Mouse (Mus musculus) MEL (cell line): ENCODE measurements around the gene Tsc22d4. TPM values are rescaled to one million over a fixed set of nuclear protein-coding genes. Genes with fewer than 3 reads are reported as not detected.

ENCODE experiments used
- DNase-seq: peaks from one replicate; pipeline ENCODE4 v3.0.0; 2011; ENCODE audit warnings: low read depth, low spot score
- H3K27ac ChIP-seq: 2 replicates; pipeline ENCODE4 v1.5.1; 2012; ENCODE audit warnings: low read depth, mild to moderate bottlenecking, control low read depth, low read length, moderate library complexity; ENCODE audit not compliant: control insufficient read depth
- H3K27me3 ChIP-seq, 2 experiments: fragments of 150-350 bp in 1 of 2; sonication (generic) in 1 of 2; 2 replicates each; pipeline ENCODE4 v1.6.1; 2012; ENCODE audit warnings: low read length in 2 of 2, mild to moderate bottlenecking in 2 of 2, improper control_type of control experiment in 1 of 2, moderate library complexity in 1 of 2; ENCODE audit not compliant: insufficient read depth in 2 of 2, control insufficient read depth in 1 of 2
- H3K36me3 ChIP-seq, 2 experiments: 2 replicates each; pipeline ENCODE4 v1.6.1; 2012 to 2014; ENCODE audit warnings: low read length in 2 of 2, improper control_type of control experiment in 1 of 2, inconsistent platforms in 1 of 2, mild to moderate bottlenecking in 1 of 2; ENCODE audit not compliant: insufficient read depth in 2 of 2, control insufficient read depth in 1 of 2
- H3K4me1 ChIP-seq, 2 experiments: fragments of 150-350 bp in 1 of 2; sonication (generic) in 1 of 2; 2 replicates each; pipeline ENCODE4 v1.6.1; 2012; ENCODE audit warnings: low read length in 2 of 2, improper control_type of control experiment in 1 of 2, mild to moderate bottlenecking in 1 of 2; ENCODE audit not compliant: insufficient read depth in 2 of 2, control insufficient read depth in 1 of 2
- H3K4me3 ChIP-seq, 2 experiments: fragments of 150-350 bp in 1 of 2; sonication (generic) in 1 of 2; 2 replicates each; pipeline ENCODE4 v1.5.1; 2012; ENCODE audit warnings: low read depth in 2 of 2, low read length in 2 of 2, mild to moderate bottlenecking in 2 of 2, moderate library complexity in 2 of 2, control low read depth in 1 of 2, improper control_type of control experiment in 1 of 2; ENCODE audit not compliant: control insufficient read depth in 1 of 2, insufficient read depth in 1 of 2
- H3K79me2 ChIP-seq: 2 replicates; pipeline ENCODE4 v1.6.1; 2012; ENCODE audit warnings: mild to moderate bottlenecking, low read length, moderate library complexity; ENCODE audit not compliant: control insufficient read depth, poor library complexity, insufficient read depth
- H3K9ac ChIP-seq: 2 replicates; pipeline ENCODE4 v1.6.1; 2012; ENCODE audit warnings: low read depth, mild to moderate bottlenecking, control low read depth, low read length, moderate library complexity; ENCODE audit not compliant: control insufficient read depth, poor library complexity, severe bottlenecking
- H3K9me3 ChIP-seq: fragments of 150-350 bp; sonication (generic); replicated peaks from 2 replicates; pipeline ENCODE4 v1.6.1; 2012; ENCODE audit warnings: mild to moderate bottlenecking, low read length, improper control_type of control experiment, moderate library complexity; ENCODE audit not compliant: insufficient read depth
- BHLHE40 ChIP-seq: IDR thresholded peaks from 2 replicates; pipeline ENCODE4 v1.6.1; 2012; ENCODE audit warnings: low read depth, mild to moderate bottlenecking, inconsistent platforms, low read length, improper control_type of control experiment, borderline replicate concordance
- ELF1 ChIP-seq: IDR thresholded peaks from 2 replicates; pipeline ENCODE4 v1.6.1; 2014; ENCODE audit warnings: low read depth, mild to moderate bottlenecking, inconsistent platforms, low read length, improper control_type of control experiment, moderate library complexity
- EP300 ChIP-seq, 2 experiments: IDR thresholded peaks; 2 replicates each; pipeline ENCODE4 v1.6.1; 2011; ENCODE audit warnings: improper control_type of control experiment in 2 of 2, low read length in 2 of 2, low read depth in 1 of 2, mild to moderate bottlenecking in 1 of 2
- ETS1 ChIP-seq: IDR thresholded peaks from 2 replicates; pipeline ENCODE4 v1.6.1; 2012; ENCODE audit warnings: low read depth, mild to moderate bottlenecking, inconsistent platforms, low read length, improper control_type of control experiment, moderate library complexity
- GABPA ChIP-seq: IDR thresholded peaks from 2 replicates; pipeline ENCODE4 v1.6.1; 2012; ENCODE audit warnings: low read depth, mild to moderate bottlenecking, inconsistent platforms, low read length, improper control_type of control experiment, moderate library complexity
- MAX ChIP-seq: IDR thresholded peaks from 2 replicates; pipeline ENCODE4 v1.6.1; 2011; ENCODE audit warnings: low read length, improper control_type of control experiment
- MAZ ChIP-seq: IDR thresholded peaks from 2 replicates; pipeline ENCODE4 v1.6.1; 2012; ENCODE audit warnings: low read depth, mild to moderate bottlenecking, inconsistent platforms, low read length, improper control_type of control experiment
- MEF2A ChIP-seq: IDR thresholded peaks from 2 replicates; pipeline ENCODE4 v1.6.1; 2014; ENCODE audit warnings: low read depth, mild to moderate bottlenecking, inconsistent platforms, low read length, improper control_type of control experiment; ENCODE audit not compliant: poor library complexity, insufficient replicate concordance, severe bottlenecking; ENCODE audit errors: extremely low read depth
- MXI1 ChIP-seq: IDR thresholded peaks from 2 replicates; pipeline ENCODE4 v1.6.1; 2011; ENCODE audit warnings: mild to moderate bottlenecking, low read depth, low read length, improper control_type of control experiment
- NRF1 ChIP-seq: IDR thresholded peaks from 2 replicates; pipeline ENCODE4 v1.6.1; 2014; ENCODE audit warnings: low read depth, mild to moderate bottlenecking, inconsistent platforms, low read length, improper control_type of control experiment, moderate library complexity; ENCODE audit not compliant: poor library complexity, insufficient read depth, severe bottlenecking
- POLR2AphosphoS5 ChIP-seq: IDR thresholded peaks from 2 replicates; pipeline ENCODE4 v1.6.1; 2012; ENCODE audit warnings: low read depth, borderline replicate concordance, mild to moderate bottlenecking, inconsistent platforms, low read length, moderate library complexity, mixed read lengths
- SIN3A ChIP-seq: IDR thresholded peaks from 2 replicates; pipeline ENCODE4 v1.6.1; 2012; ENCODE audit warnings: low read length, improper control_type of control experiment, inconsistent platforms
- TAL1 ChIP-seq: IDR thresholded peaks from 2 replicates; pipeline ENCODE4 v1.6.1; 2012; ENCODE audit warnings: mild to moderate bottlenecking, inconsistent platforms, low read length, moderate library complexity, mixed read lengths
- TCF12 ChIP-seq: IDR thresholded peaks from 2 replicates; pipeline ENCODE4 v1.6.1; 2014; ENCODE audit warnings: low read depth, mild to moderate bottlenecking, inconsistent platforms, low read length, improper control_type of control experiment, moderate library complexity
- USF1 ChIP-seq: IDR thresholded peaks from 2 replicates; pipeline ENCODE4 v1.6.1; 2014; ENCODE audit warnings: low read depth, mild to moderate bottlenecking, inconsistent platforms, low read length, improper control_type of control experiment, moderate library complexity
- USF2 ChIP-seq, 2 experiments: IDR thresholded peaks; 2 replicates each; pipeline ENCODE4 v1.6.1; 2011 to 2012; ENCODE audit warnings: improper control_type of control experiment in 2 of 2, low read length in 2 of 2, borderline replicate concordance in 1 of 2, inconsistent platforms in 1 of 2, low read depth in 1 of 2, mild to moderate bottlenecking in 1 of 2; ENCODE audit not compliant: insufficient read depth in 1 of 2
- polyA plus RNA-seq, 2 experiments: library from polyadenylated mRNA; stranded (reverse) in 1 of 2; unstranded in 1 of 2; fragments of >175 nt in 1 of 2; fragments of >200 nt in 1 of 2; gene quantifications; 2 replicates each; pipeline versions ENCODE4 v1.2.1 to v1.2.4; 2012; ENCODE audit warnings: low replicate concordance in 2 of 2, low read depth in 1 of 2; ENCODE audit not compliant: insufficient read length in 2 of 2, insufficient read depth in 1 of 2, missing spikeins in 1 of 2
- total RNA-seq: library from RNA; depleted of rRNA; stranded (reverse); fragments of 300-350 nt; gene quantifications from 2 replicates; pipeline ENCODE4 v1.2.3, GENCODE M21; 2012

Tsc22d4 gene
- total and polyA plus RNA-seq, 3 experiments = 58.3 to 203 TPM; not detected in 1

DNA sequence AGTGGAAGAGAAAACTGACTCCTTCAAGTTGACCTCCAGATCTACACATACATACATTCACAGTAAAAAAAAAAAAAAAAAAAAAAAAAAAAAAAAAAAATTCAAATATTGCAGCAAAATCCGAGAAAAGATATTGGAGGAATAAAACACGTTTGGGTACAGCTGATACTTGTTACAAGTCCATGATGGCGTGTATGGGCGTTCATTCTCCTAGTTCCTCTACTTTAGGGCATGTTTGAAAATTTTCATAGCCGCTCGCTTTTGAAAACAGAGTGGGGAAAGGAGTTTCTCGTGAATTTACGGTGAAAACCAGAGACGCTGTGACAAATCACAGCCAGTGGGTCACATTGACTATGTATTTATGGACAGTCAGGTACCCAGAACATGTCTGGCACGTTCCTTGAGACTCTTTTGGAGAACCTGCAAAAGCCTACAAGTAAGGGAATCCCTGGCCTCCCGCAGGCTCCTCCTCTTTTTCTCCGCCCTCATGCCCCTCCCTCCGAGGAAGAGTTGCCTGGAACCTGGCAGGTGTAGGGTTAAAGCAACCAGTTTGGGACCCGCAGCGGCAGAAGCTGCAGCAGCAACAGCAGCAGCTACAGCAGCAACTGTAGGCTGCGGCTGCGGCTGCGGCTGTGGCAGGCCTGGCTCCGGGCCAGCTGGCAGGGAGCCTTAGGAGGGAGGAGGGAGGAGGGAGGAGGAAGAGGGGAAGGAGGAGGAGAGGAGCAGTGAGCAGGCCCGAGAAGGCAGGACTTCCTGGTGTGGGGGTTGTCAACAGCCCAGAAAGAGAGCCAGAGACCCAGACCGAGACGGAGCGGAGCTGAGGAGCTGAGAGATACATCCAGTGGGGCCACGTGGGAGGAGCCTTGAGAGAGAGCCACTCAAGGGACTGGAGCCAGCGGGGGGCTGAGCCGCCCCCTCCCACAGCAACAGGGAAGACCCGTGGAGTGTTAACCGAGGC is at the start of gene Tsc22d4 (continued):
- TF ChIP-seq MAZ (peak; percentile 100), BHLHE40 (peak; percentile 28; the same call in 1 of the 2 replicates), ETS1 (peak; percentile 91), NRF1 (peak; percentile 62)

DNA sequence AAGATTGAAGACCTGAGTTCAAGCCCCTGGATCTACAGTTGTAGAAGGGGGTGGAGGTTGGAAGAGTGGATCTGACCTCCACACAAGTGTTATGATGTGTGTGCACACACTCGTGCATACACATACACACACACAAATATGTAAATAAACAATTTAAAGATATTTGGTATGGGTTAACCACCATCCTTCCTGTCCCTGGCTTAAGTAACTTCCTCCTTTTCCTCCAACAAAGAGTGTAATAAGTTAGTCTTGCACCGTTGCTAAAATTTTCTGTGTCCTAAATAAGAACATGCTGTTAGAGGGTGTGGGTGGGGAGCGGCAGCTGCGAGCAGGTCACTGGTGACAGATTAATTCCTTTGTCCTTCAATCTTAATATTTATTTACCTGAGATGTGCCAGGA is 49.6 kb upstream of the Tsc22d4 start:
- H3K4me1 ChIP-seq = peaks cover 8 to 11% of the 10 kb centered on the region in 2 experiments
- no peak overlapping the region for H3K27ac ChIP-seq
- H3K9me3 ChIP-seq = no peaks in the 10 kb centered on the region
- peak; percentile 44 for DNase-seq
- peaks cover 0 to 12% of the 10 kb centered on the region in 2 experiments; a peak in 2 of 4 replicates for H3K36me3 ChIP-seq
- TF ChIP-seq EP300 (IDR thresholded peaks at IDR 0.05; ENCODE audit: low read depth in 1 of 2, low read length in 2 of 2) = no peak
- peak; percentile 30; the same call in 1 of the 2 replicates for TF ChIP-seq MXI1
- no peaks in the 10 kb centered on the region for H3K27me3 ChIP-seq
- no peaks in the 10 kb centered on the region for H3K79me2 ChIP-seq
- H3K9ac ChIP-seq = no peak overlapping the region
- H3K4me3 ChIP-seq = no peak overlapping the region

DNA sequence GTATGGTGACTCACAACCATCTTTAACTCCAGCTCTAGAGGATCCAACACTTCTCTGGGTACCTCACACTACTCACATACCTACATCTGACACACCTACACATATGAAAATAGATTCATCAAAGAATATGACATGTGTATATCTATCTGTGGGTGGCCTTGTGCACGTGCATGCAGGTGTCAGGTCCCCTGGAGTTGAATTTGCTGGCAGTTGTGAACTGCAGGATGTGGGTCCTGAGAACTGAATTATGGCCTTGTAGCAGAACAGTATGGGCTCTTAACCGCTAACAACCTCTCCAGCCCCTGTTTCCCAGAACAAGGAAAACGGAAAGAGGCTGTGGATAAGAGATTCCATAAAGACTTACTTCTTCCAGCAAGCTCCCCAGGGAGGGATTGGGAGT is 46.5 kb upstream of the Tsc22d4 start:
- H3K4me1 ChIP-seq = peaks cover 11% of the 10 kb centered on the region in 2 experiments
- no peak overlapping the region for H3K27ac ChIP-seq
- no peak for DNase-seq
- TF ChIP-seq MEF2A = no peak
- no peak for TF ChIP-seq TCF12
- TF ChIP-seq MAZ = no peak
- no peak for TF ChIP-seq MAX
- TF ChIP-seq GABPA = no peak
- TF ChIP-seq TAL1 = no peak
- no peak for TF ChIP-seq USF1
- TF ChIP-seq POLR2AphosphoS5 = no peak
- TF ChIP-seq USF2 (IDR thresholded peaks at IDR 0.05; ENCODE audit: borderline replicate concordance in 1 of 2, insufficient read depth in 1 of 2, low read depth in 1 of 2, low read length in 2 of 2) = no peak
- no peak for TF ChIP-seq ELF1
- TF ChIP-seq SIN3A = no peak
- no peaks in the 10 kb centered on the region for H3K9me3 ChIP-seq
- no peak overlapping the region for H3K9ac ChIP-seq
- no peaks in the 10 kb centered on the region for H3K79me2 ChIP-seq
- peaks cover 0 to 12% of the 10 kb centered on the region in 2 experiments; a peak in 2 of 4 replicates for H3K36me3 ChIP-seq
- H3K4me3 ChIP-seq = no peak overlapping the region
- no peaks in the 10 kb centered on the region for H3K27me3 ChIP-seq
